In the genomic region with DNA sequence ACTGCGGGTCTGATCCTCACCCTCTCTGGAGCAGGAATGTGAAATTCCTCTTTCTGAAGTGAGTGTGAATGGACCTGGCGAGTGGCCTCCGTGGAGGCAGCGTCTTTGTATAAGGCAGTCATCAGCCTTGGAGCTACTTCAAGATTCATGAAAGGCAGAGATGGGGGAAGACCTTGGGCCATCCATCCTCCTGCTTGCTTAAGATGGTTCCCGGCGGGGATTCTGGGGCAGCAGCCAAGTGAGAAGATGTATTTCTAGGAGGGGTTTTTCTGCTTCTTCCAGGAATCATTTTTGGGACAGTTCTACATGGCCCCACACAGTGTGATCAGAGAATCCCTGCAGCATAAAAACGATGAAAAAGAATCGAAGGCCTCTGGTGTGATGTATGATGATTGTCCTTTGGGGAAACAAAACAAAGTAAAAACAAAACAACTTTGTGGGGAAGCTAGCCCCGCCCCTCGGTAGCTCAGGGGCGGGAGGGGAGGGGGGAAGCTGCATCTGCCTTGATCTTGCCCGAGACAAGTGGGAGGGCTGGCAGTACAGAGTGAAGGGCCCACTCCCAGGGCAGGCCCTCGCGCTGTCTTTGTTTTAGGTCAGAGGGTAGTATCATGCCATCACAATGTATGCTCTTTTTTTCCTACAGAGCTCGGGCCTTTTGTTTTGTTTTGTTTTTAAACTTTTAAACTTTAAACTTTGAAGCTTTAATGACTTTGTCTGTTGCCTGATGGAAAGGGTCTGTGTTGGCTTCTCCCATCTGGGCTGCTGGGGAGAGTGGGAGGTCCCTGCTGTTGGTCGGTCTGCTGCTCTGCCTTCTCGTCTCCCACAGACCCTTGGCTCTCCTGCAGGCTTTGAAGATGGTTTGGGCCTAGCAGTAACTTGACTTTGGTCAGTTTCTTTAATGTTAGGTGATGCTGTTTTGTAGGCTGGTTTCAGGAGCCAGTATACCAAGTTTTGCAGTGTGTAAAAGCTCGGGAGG, we compare ENCODE assay signal across 9 mouse cellular contexts.
DNase-seq lines count a peak whose midpoint lies in the region; ATAC-seq and TF ChIP-seq lines count a peak whose summit lies in the region.
"Had no signal": no experiment of that assay in that cellular context is flagged by ENCODE, and none has a peak within 500 bp of the region (broad histone marks: within the 10 kb centered on the region; RNA-seq: fewer than 3 reads in every experiment).

No protein-coding gene starts in this region.

- DNase-seq in cerebellum, postnatal 10 days = peak; percentile 63 to 82
- DNase-seq in cerebellum, adult 9-10 months = no peak
- DNase-seq in ZHBTc4 (ENCODE audit: low read depth, low spot score) = peak; percentile 67
- peak; percentile 33 to 79 for DNase-seq in gastrocnemius, postnatal 4 days (ENCODE audit: low spot score in 2 of 2)
- DNase-seq in layer of hippocampus, adult 2 months (ENCODE audit: low spot score in 2 of 2) = peak in 1 of 2 experiments; percentile 40
- no peak for DNase-seq in B cell, adult 2 months
- no peak for DNase-seq in urinary bladder, adult 2 months (ENCODE audit: low spot score)

- H3K4me2 ChIP-seq in midbrain, embryonic 16.5 days (ENCODE audit: low read length) = no peak overlapping the region

- no peak overlapping the region; the same call in 1 of the 2 replicates for H3K4me3 ChIP-seq in layer of hippocampus, adult 2 months
- H3K4me3 ChIP-seq in midbrain, embryonic 16.5 days (ENCODE audit: low read depth, low read length) = no peak overlapping the region
- H3K4me3 ChIP-seq: left cerebral cortex, adult 2 months had no signal

- peak overlapping the region; percentile 76 for H3K27ac ChIP-seq in layer of hippocampus, adult 2 months
- H3K27ac ChIP-seq in midbrain, embryonic 16.5 days (ENCODE audit: low read length) = peak overlapping the region; percentile 22; the same call in 1 of the 2 replicates
- H3K27ac ChIP-seq: left cerebral cortex, adult 2 months had no signal

- no peaks in the 10 kb centered on the region for H3K9me3 ChIP-seq in midbrain, embryonic 16.5 days (replicated peaks; ENCODE audit: control insufficient read depth, low read length, poor library complexity, severe bottlenecking)

- no peak overlapping the region for H3K9ac ChIP-seq in midbrain, embryonic 16.5 days (ENCODE audit: low read depth, low read length)

- peak; percentile 84 for ATAC-seq in midbrain, embryonic 16.5 days

- no peaks in the 10 kb centered on the region for H3K27me3 ChIP-seq in midbrain, embryonic 16.5 days (ENCODE audit: control insufficient read depth, insufficient read depth, low read depth, low read length)

- WGBS in midbrain, embryonic 16.5 days = 10% methylated on average over 18 of the region's 18 CpGs

- H3K4me1 ChIP-seq in midbrain, embryonic 16.5 days (ENCODE audit: control insufficient read depth, insufficient read depth, low read length) = peaks cover 19% of the 10 kb centered on the region

- no peaks in the 10 kb centered on the region for H3K36me3 ChIP-seq in midbrain, embryonic 16.5 days (ENCODE audit: control insufficient read depth, insufficient read depth, low read length)

- TF ChIP-seq CTCF in layer of hippocampus, adult 2 months (conservative IDR thresholded peaks at IDR 0.05) = no peak

Comparison
In these comparisons a context has a peak if more than half of its experiments do, and no peak if none do; other contexts are left out.
1. DNase-seq: peak in cerebellum, postnatal 10 days (2 of 2), ZHBTc4 (single experiment) and gastrocnemius, postnatal 4 days (2 of 2); none in cerebellum, adult 9-10 months (single experiment), B cell, adult 2 months (0 of 2) and urinary bladder, adult 2 months (single experiment).